Mouse (Mus musculus) megakaryocyte, embryonic 14.5 days (primary cell): ENCODE measurements around the gene Sec23a. TPM values are rescaled to one million over a fixed set of nuclear protein-coding genes. Genes with fewer than 3 reads are reported as not detected.
"Not testable (repeated sequence)": the region's sequence is repeated elsewhere in the genome, so short reads cannot be mapped to it uniquely, and the experiment has no call there.

ENCODE experiments used
- H3K27me3 ChIP-seq: replicated peaks from 2 replicates; pipeline ENCODE3; 2012; ENCODE audit warnings: inconsistent platforms
- H3K36me3 ChIP-seq: replicated peaks from 2 replicates; pipeline ENCODE3; 2012; ENCODE audit warnings: low read length, inconsistent platforms, mixed read lengths
- H3K4me1 ChIP-seq: 2 replicates; pipeline ENCODE4 v1.6.1; 2012; ENCODE audit warnings: inconsistent platforms
- H3K4me3 ChIP-seq: replicated peaks from 2 replicates; pipeline ENCODE3; 2012; ENCODE audit warnings: moderate library complexity, mild to moderate bottlenecking, inconsistent platforms
- H3K9me3 ChIP-seq: 2 replicates; pipeline ENCODE4 v1.6.1; 2012; ENCODE audit warnings: inconsistent platforms
- FLI1 ChIP-seq: IDR thresholded peaks from 2 replicates; pipeline ENCODE4 v1.6.1; 2012; ENCODE audit warnings: low read length, inconsistent platforms, mixed read lengths
- GATA1 ChIP-seq: IDR thresholded peaks from 3 replicates; pipeline ENCODE4 v1.6.1; 2012; ENCODE audit warnings: mixed read lengths, low read length, inconsistent platforms, borderline replicate concordance
- polyA plus RNA-seq: library from polyadenylated mRNA; stranded (reverse); fragments of >175 nt; gene quantifications from 2 replicates; pipeline ENCODE4 v1.2.3, GENCODE M21; 2012; ENCODE audit warnings: low replicate concordance; ENCODE audit not compliant: insufficient read depth

Gene Sec23a
- polyA plus RNA-seq: 1.2 and 1.5 TPM in 2 replicates

- Histone ChIP-seq H3K27me3 (no peaks in the 10 kb centered on the region), H3K4me1 (peaks cover 32% of the 10 kb centered on the region), H3K9me3 (no peaks in the 10 kb centered on the region), H3K4me3 (peak within 1 kb of the TSS; percentile 100), H3K36me3 (peaks cover 36% of the 10 kb centered on the region)
- no peak for TF ChIP-seq FLI1
These were observed at the start of gene Sec23a for GRCm38 (mm10) chr12:59011844-59012709. TSS of gene Sec23a (minus strand) at chr12:59012017.

GRCm38 (mm10) chr12:59060993-59061595, 49.3 kb upstream of the Sec23a start, which contains the start of gene Trappc6b:
TSS of gene Trappc6b (minus strand) at chr12:59061472.
- no peaks in the 10 kb centered on the region for H3K27me3 ChIP-seq
- H3K36me3 ChIP-seq: peaks cover 31% of the 10 kb centered on the region
- no peak for TF ChIP-seq GATA1
- peak; percentile 76; the same call in 1 of the 2 replicates for TF ChIP-seq FLI1
- peak within 1 kb of the TSS; percentile 100 for H3K4me3 ChIP-seq
- H3K4me1 ChIP-seq: peaks cover 40% of the 10 kb centered on the region
- H3K9me3 ChIP-seq: no peaks in the 10 kb centered on the region

GRCm38 (mm10) chr12:59060322-59060721, 48.5 kb upstream of the Sec23a start:
- peaks cover 37% of the 10 kb centered on the region for H3K36me3 ChIP-seq

GRCm38 (mm10) chr12:59058242-59058641, 46.4 kb upstream of the Sec23a start:
- Histone ChIP-seq H3K36me3 (peaks cover 53% of the 10 kb centered on the region), H3K4me1 (peaks cover 65% of the 10 kb centered on the region)
- H3K9me3 ChIP-seq, H3K27me3 ChIP-seq, H3K4me3 ChIP-seq: not testable (repeated sequence)

More at GRCm38 (mm10) chr12:59060322-59060721, 48.5 kb upstream of the Sec23a start:
- Histone ChIP-seq H3K9me3 (no peaks in the 10 kb centered on the region), H3K4me1 (peaks cover 46% of the 10 kb centered on the region), H3K4me3 (peak overlapping the region; percentile 100), H3K27me3 (no peaks in the 10 kb centered on the region)
- TF ChIP-seq FLI1 (no peak), GATA1 (no peak)

GRCm38 (mm10) chr12:59056222-59056621, 44.4 kb upstream of the Sec23a start:
- peaks cover 80% of the 10 kb centered on the region for H3K4me1 ChIP-seq
- no peaks in the 10 kb centered on the region for H3K27me3 ChIP-seq
- peaks cover 68% of the 10 kb centered on the region for H3K36me3 ChIP-seq
- no peaks in the 10 kb centered on the region for H3K9me3 ChIP-seq
- TF ChIP-seq FLI1 (no peak), GATA1 (no peak)
- no peak overlapping the region for H3K4me3 ChIP-seq

- no peaks in the 10 kb centered on the region for H3K9me3 ChIP-seq
- TF ChIP-seq FLI1 (no peak), GATA1 (no peak)
- no peaks in the 10 kb centered on the region for H3K27me3 ChIP-seq
- no peak overlapping the region for H3K4me3 ChIP-seq
- H3K36me3 ChIP-seq: peaks cover 75% of the 10 kb centered on the region
- peaks cover 76% of the 10 kb centered on the region for H3K4me1 ChIP-seq
These were observed 43.5 kb upstream of the Sec23a start for GRCm38 (mm10) chr12:59055196-59055850.

GRCm38 (mm10) chr12:59053976-59054375, 42.2 kb upstream of the Sec23a start:
- TF ChIP-seq GATA1: no peak
- TF ChIP-seq FLI1: no peak
- peaks cover 73% of the 10 kb centered on the region for H3K4me1 ChIP-seq
- no peaks in the 10 kb centered on the region for H3K27me3 ChIP-seq
- peaks cover 78% of the 10 kb centered on the region for H3K36me3 ChIP-seq
- no peak overlapping the region for H3K4me3 ChIP-seq
- no peaks in the 10 kb centered on the region for H3K9me3 ChIP-seq

GRCm38 (mm10) chr12:59053166-59053565, 41.3 kb upstream of the Sec23a start:
- Histone ChIP-seq H3K36me3 (peaks cover 78% of the 10 kb centered on the region), H3K9me3 (no peaks in the 10 kb centered on the region), H3K4me3 (no peak overlapping the region), H3K27me3 (no peaks in the 10 kb centered on the region), H3K4me1 (peaks cover 71% of the 10 kb centered on the region)
- TF ChIP-seq GATA1: no peak
- no peak for TF ChIP-seq FLI1

- H3K27me3 ChIP-seq: no peaks in the 10 kb centered on the region
- H3K4me3 ChIP-seq: no peak overlapping the region
- no peak for TF ChIP-seq GATA1
- TF ChIP-seq FLI1: no peak
- no peaks in the 10 kb centered on the region for H3K9me3 ChIP-seq
- H3K4me1 ChIP-seq: peaks cover 67% of the 10 kb centered on the region
- H3K36me3 ChIP-seq: peaks cover 79% of the 10 kb centered on the region
These were observed 40.7 kb upstream of the Sec23a start for GRCm38 (mm10) chr12:59052470-59052869.

- no peaks in the 10 kb centered on the region for H3K9me3 ChIP-seq
- H3K36me3 ChIP-seq: peaks cover 50% of the 10 kb centered on the region
- no peak for TF ChIP-seq GATA1
- no peak for TF ChIP-seq FLI1
- peaks cover 42% of the 10 kb centered on the region for H3K4me1 ChIP-seq
- H3K27me3 ChIP-seq: no peaks in the 10 kb centered on the region
- H3K4me3 ChIP-seq: no peak overlapping the region
These were observed 29.0 kb upstream of the Sec23a start for GRCm38 (mm10) chr12:59040851-59041250.
